Mouse (Mus musculus): ENCODE data around the gene Zkscan7. TPM values are rescaled to one million over a fixed set of nuclear protein-coding genes. Genes with fewer than 3 reads are reported as not detected.
A peak's percentile ranks its signal among the peaks of the same experiment; 100 is the strongest.

Gene Zkscan7
- polyA plus RNA-seq, 1 experiment from 2014 or later: 5.8 TPM

GRCm38 (mm10) chr9:122922436-122922835 is 37.0 kb downstream of the Zkscan7 start:
- Histone ChIP-seq H3K36me3 (peaks cover 27% of the 10 kb centered on the region), H3K9me3 (no peaks in the 10 kb centered on the region), H3K4me1 (peaks cover 7% of the 10 kb centered on the region; the same call in 1 of the 2 replicates), H3K4me3 (peak overlapping the region; percentile 78), H3K27me3 (no peaks in the 10 kb centered on the region), H3K9ac (no peak overlapping the region), H3K27ac (no peak overlapping the region; the same call in 1 of the 2 replicates), H3K4me2 (peak overlapping the region; percentile 59)
- WGBS: 25% methylated on average over 3 of the region's 3 CpGs
- ATAC-seq (ENCODE audit: insufficient number of reproducible peaks, low FRiP score, low TSS enrichment, low read depth): no peak

- peak; percentile 84 for ATAC-seq (ENCODE audit: insufficient number of reproducible peaks, low FRiP score, low TSS enrichment, low read depth)
- no peaks in the 10 kb centered on the region for H3K27me3 ChIP-seq
- H3K9ac ChIP-seq: peak within 1 kb of the TSS; percentile 73
- H3K9me3 ChIP-seq: no peaks in the 10 kb centered on the region
- peaks cover 7% of the 10 kb centered on the region; the same call in 1 of the 2 replicates for H3K4me1 ChIP-seq
- H3K4me3 ChIP-seq: peak within 1 kb of the TSS; percentile 78
- WGBS: under 1% methylated on average over 43 of the region's 43 CpGs
- peak within 1 kb of the TSS; percentile 59 for H3K4me2 ChIP-seq
- peak within 1 kb of the TSS; percentile 84 for H3K27ac ChIP-seq
- peaks cover 32% of the 10 kb centered on the region for H3K36me3 ChIP-seq
Measured at GRCm38 (mm10) chr9:122922936-122923381, 37.5 kb downstream of the Zkscan7 start, which contains the start of gene Zfp105. Gene Zfp105 (plus strand): TSS chr9:122923072.

- Histone ChIP-seq H3K9me3 (no peaks in the 10 kb centered on the region), H3K4me3 (no peak overlapping the region), H3K27ac (no peak overlapping the region), H3K4me2 (no peak overlapping the region), H3K4me1 (peaks cover under 1% of the 10 kb centered on the region; the same call in 1 of the 2 replicates), H3K36me3 (peaks cover 72% of the 10 kb centered on the region), H3K27me3 (no peaks in the 10 kb centered on the region), H3K9ac (no peak overlapping the region)
- no peak for ATAC-seq (ENCODE audit: insufficient number of reproducible peaks, low FRiP score, low TSS enrichment, low read depth)
- 93% methylated on average over 3 of the region's 3 CpGs for WGBS
Measured at GRCm38 (mm10) chr9:122928915-122929314, 43.4 kb downstream of the Zkscan7 start.

Other genes with a start within 250 kb of the Zkscan7 start
- not detected in 2 replicates for gene Topaz1, start 138.3 kb upstream of the Zkscan7 start, polyA plus RNA-seq (2015; fragmentation: Nextera tagmentation; extraction: Ambion mirVana)
- 7.0 and 8.1 TPM in 2 replicates for gene Tcaim, start 80.1 kb upstream of the Zkscan7 start, polyA plus RNA-seq (2015; fragmentation: Nextera tagmentation; extraction: Ambion mirVana)
- gene Gm35549, start 41.6 kb upstream of the Zkscan7 start, polyA plus RNA-seq (2015; fragmentation: Nextera tagmentation; extraction: Ambion mirVana): 0.42 TPM in 1 of 2 replicates, not detected in the other
- gene Zfp445, start 19.7 kb upstream of the Zkscan7 start, polyA plus RNA-seq (2015; fragmentation: Nextera tagmentation; extraction: Ambion mirVana): 59.7 and 66.5 TPM in 2 replicates
- gene Zfp105, start 37.4 kb downstream of the Zkscan7 start, polyA plus RNA-seq (2015; fragmentation: Nextera tagmentation; extraction: Ambion mirVana): 16.7 and 17.0 TPM in 2 replicates
- 25.5 and 29.9 TPM in 2 replicates for gene 1110059G10Rik, start 65.3 kb downstream of the Zkscan7 start, polyA plus RNA-seq (2015; fragmentation: Nextera tagmentation; extraction: Ambion mirVana)
- 38.7 and 41.9 TPM in 2 replicates for gene Kif15, start 65.4 kb downstream of the Zkscan7 start, polyA plus RNA-seq (2015; fragmentation: Nextera tagmentation; extraction: Ambion mirVana)
- gene Tmem42, start 135.6 kb downstream of the Zkscan7 start, polyA plus RNA-seq (2015; fragmentation: Nextera tagmentation; extraction: Ambion mirVana): 24.5 and 25.6 TPM in 2 replicates
- 0.36 and 0.46 TPM in 2 replicates for gene Tgm4, start 149.0 kb downstream of the Zkscan7 start, polyA plus RNA-seq (2015; fragmentation: Nextera tagmentation; extraction: Ambion mirVana)
- 70.3 and 78.2 TPM in 2 replicates for gene Zdhhc3, start 227.5 kb downstream of the Zkscan7 start, polyA plus RNA-seq (2015; fragmentation: Nextera tagmentation; extraction: Ambion mirVana)
- 103 and 108 TPM in 2 replicates for gene Exosc7, start 227.5 kb downstream of the Zkscan7 start, polyA plus RNA-seq (2015; fragmentation: Nextera tagmentation; extraction: Ambion mirVana)

All from limb, embryonic 15.5 days (tissue).